Mouse (Mus musculus) testis, adult 2 months (tissue): ENCODE data around the gene Wdr5b.

Experiments used
- CTCF ChIP-seq: fragments of 200-500 bp; IDR thresholded peaks from 2 replicates; pipeline ENCODE4 v1.5.1; 2012; ENCODE audit warnings: low read depth, mild to moderate bottlenecking, inconsistent platforms, low read length, moderate library complexity; ENCODE audit not compliant: control insufficient read depth, insufficient read depth, insufficient replicate concordance
- POLR2A ChIP-seq: fragments of 200-500 bp; IDR thresholded peaks from 2 replicates; pipeline ENCODE4 v1.6.1; 2012; ENCODE audit warnings: low read depth, mild to moderate bottlenecking, inconsistent platforms, low read length, moderate library complexity; ENCODE audit not compliant: control insufficient read depth

DNA sequence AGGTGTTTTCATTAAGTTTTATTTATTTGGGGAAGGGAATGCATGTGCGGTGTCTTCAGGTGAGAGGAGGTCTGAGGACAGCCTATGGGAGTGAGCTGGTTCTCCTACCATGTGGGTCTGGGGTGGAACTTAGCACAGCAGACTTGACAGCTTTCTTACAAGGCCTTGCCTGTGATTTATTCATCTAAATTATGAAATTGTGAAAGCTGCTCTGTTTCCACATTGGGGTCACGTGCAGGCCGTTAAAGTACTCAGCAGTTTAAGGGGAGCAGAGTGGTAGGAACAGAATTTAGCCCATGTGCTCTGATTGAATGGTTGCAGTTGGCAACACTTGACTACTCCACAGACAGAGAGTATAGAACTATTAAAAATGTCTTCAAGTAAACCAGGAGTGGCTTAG, 38.9 kb downstream of the Wdr5b start:
- no peak for TF ChIP-seq POLR2A
- no peak for TF ChIP-seq CTCF
